Mouse (Mus musculus): ENCODE measurements around the gene Strn. TPM values are rescaled to one million over a fixed set of nuclear protein-coding genes. Genes with fewer than 3 reads are reported as not detected.

The Strn gene
- 10 to 100 TPM; 33.1 to 38.4 TPM for total RNA-seq (2023)

DNA sequence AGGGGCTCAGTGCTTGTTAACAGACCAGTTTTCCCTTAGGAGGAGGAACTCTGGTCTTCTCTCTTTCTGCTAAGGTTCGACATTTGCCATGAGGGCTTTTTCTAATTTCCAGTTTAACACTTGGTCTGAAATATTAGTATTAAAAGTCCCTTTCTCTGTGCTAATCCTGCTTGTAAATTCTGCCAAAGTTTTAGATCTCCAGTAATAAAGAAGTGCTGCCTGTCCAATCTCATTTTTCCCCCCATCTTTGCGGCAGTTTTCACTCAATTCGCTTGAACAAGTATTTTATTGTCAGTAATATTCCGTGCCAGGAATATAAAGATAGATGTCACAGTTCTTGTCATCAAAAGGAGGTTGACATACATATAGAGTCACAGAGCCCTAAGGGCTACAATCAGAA, at the start of gene Strn:
Gene Strn (minus strand): TSS at position 101 of the 400 bp plus-strand sequence.

Other genes starting within 250 kb of the Strn start
- gene Vit, start 229.1 kb downstream of the Strn start, total RNA-seq (2023) = not detected
- 10 to 100 TPM; 36.2 to 40.1 TPM for gene Heatr5b, start 98.2 kb upstream of the Strn start, total RNA-seq (2023)
- gene Gpatch11, start 98.4 kb upstream of the Strn start, total RNA-seq (2023) = 10 to 100 TPM; 27.0 to 44.3 TPM
- 10 to 100 TPM; 29.6 to 43.8 TPM for gene Eif2ak2, start 145.4 kb upstream of the Strn start, total RNA-seq (2023)
- gene Sult6b1, start 169.8 kb upstream of the Strn start, total RNA-seq (2023) = not detected
- 10 to 100 TPM; 12.0 to 14.7 TPM for gene Cebpzos, start 179.3 kb upstream of the Strn start, total RNA-seq (2023)
- 100 to 1,000 TPM; 105 to 111 TPM for gene Cebpz, start 199.9 kb upstream of the Strn start, total RNA-seq (2023)
- 10 to 100 TPM; 24.9 to 27.7 TPM for gene Ndufaf7, start 199.9 kb upstream of the Strn start, total RNA-seq (2023)

Measured in B cell, adult 67 days (primary cell).